Mouse (Mus musculus): ENCODE measurements around the gene Olfr933.

Gene Olfr933

DNA sequence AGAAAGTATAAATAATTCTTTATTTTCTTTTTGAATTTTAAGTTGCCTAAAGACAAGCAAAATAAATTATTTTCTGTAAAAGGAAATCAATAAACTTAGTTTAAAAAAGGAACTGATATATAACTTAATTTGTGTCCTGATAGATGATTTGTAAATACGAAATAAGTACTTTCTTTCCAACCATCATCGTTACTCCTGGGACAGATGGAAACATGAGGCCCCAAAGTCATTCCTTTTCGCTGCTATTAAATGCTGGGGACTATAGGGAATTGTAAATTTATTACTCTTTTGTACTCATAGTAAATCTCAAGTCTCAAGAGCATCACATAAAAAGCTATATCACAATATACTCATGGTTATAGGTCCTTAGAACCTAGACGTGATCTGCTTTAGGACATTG lies at the start of gene Olfr933:
Olfr933 (plus strand) TSS at position 301 of the 400 bp plus-strand sequence.
- no peak for DNase-seq (ENCODE audit: extremely low read depth, insufficient read length, low spot score)

- no peak for DNase-seq (ENCODE audit: extremely low read depth, insufficient read length, low spot score)
These were observed 42.6 kb upstream of the Olfr933 start, which contains the start of gene Olfr930 for GRCm38 (mm10) chr9:38929509-38929908. Olfr930 (plus strand) TSS chr9:38929809.

DNA sequence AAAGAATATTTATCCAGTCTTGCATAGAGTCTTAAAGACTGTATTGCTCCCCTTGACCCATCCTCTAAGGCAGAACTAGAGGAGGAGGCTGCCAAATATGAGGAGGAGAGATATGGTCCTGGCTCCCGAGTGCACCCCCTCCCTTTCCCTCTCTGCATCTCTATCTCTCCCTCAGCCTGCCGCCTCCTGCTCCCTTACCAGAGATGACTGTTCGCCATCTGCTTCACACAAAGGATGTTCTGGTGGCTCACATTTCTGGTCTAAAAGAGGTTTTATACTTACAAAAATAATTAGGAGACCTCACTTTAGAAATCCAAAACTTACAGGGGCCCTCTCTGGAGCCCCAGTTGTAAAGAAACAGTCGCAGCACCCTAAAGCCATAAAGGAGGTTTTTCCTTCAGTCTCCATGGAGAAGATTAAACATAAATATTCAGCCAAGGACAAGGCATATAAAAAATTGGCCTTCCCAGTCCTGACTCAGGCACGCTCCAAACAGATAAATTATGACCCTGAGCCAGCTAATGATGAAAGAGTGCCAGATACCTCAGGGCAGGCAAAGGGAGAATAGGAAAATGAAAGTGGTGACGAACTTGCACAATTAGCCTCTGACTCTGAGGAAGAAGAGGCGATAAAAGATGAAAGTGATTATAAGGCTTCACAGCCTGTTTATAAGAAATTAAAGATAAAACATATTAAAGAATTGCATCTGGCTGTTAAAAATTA lies 18.6 kb upstream of the Olfr933 start:
- DNase-seq (ENCODE audit: extremely low read depth, insufficient read length, low spot score), result peak; percentile 3

DNA sequence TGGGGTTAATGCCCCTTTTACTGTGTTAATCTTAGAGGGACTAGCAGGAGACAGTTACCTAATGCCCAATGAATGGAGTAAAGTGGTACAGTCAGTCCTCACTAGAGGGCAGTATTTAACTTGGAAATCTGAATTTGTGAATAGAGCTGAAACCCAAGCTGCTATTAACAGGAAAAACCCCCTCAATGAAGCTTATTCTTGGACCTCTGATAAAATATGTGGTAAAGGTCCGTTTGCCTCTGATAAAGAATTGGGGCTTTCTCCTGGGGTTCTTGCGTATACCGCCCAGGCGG lies 18.0 kb upstream of the Olfr933 start:
- peak; percentile 7 for DNase-seq (ENCODE audit: extremely low read depth, insufficient read length, low spot score)

GRCm38 (mm10) chr9:38988215-38988614 lies 16.1 kb downstream of the Olfr933 start, which contains the start of gene Olfr934:
Olfr934 (minus strand) TSS chr9:38988315.
- DNase-seq (ENCODE audit: extremely low read depth, insufficient read length, low spot score), result no peak

DNA sequence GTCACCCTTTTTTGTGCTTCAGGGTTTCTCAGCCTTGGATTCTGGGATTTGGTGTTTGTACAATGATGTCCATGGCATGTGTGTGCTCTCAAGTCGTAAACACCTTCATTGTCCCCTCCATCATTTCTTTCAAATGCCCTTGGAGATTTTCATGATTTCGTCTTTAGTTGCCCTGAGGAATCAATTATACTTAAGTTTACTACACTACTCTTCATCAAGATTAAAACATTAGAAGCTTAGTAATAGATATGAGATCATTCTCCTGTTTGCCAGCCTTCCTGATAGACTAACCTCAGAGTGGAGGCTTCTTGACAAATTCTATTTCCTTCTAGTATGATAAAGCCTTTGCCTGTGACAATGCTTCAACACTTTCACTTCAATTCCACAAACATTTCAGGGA lies 27.5 kb downstream of the Olfr933 start, which contains the start of gene Olfr935:
Olfr935 (minus strand) TSS at position 101 of the 400 bp plus-strand sequence.
- DNase-seq (ENCODE audit: extremely low read depth, insufficient read length, low spot score), result no peak

- no peak for DNase-seq (ENCODE audit: extremely low read depth, insufficient read length, low spot score)
These were observed 51.2 kb downstream of the Olfr933 start, which contains the start of gene Olfr146 for GRCm38 (mm10) chr9:39023277-39023676. Olfr146 (minus strand) TSS chr9:39023377.

All from 3134 (cell line).